Mouse (Mus musculus) cerebellum, adult 18-20 months (tissue): ENCODE results near the gene Prph.
A peak's percentile ranks its signal among the peaks of the same experiment; 100 is the strongest.

Experiments used
- DNase-seq, 2 experiments: peaks; one replicate each; pipeline ENCODE4 v3.0.0; 2021

Gene Prph

DNA sequence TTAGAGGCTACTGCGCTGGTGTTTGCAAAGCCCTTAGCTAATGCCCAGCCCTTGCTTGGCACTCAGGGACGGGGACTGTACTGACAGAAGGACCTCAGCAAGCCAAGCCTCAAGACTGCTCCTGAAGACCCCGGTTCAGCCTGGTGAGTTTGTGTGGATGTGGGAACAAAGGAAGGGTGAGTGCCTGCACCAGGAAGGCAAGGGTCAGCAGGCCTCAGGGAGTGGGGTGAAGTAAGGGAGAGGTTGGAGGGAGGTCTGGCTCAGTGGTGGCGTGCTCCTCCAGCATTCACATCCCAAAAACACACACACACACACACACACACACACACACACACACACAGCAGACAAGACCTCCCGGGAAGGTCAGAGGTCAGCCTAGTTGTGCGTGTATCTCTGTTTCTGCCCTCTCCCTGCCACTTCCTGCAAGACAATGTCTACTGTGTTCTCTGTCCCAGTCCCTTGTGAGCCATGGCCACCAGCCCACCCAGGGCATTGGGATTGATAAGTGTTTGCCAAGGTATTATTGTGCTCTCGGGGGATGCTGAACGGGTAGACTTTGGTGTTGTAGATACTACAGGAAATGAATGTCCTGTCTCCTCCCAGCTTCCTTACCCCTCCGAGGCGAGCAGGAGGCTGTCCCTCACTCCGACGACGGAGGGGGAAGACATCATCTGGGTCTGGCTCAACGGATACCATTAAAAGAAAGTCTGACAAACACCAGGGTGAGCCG is 23.4 kb downstream of the Prph start:
- DNase-seq: no peak

DNA sequence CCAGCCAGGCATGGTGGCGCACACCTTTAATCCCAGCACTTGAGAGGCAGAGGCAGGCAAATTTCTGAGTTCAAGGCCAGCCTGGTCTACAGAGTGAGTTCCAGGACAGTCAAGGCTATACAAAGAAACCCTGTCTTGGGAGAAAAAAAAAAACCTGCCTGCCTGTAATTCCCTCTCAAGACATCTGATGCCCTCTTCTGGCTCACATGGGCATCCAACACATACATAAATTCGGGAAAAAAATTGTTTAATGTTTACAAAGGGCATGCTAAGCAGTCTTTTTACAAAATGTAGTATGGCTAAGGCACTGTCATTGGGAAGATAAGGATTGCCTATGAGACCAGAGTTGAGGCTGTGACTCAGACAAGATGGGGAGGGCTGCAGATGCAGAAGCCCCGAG is 24.8 kb downstream of the Prph start:
- DNase-seq: no peak

DNA sequence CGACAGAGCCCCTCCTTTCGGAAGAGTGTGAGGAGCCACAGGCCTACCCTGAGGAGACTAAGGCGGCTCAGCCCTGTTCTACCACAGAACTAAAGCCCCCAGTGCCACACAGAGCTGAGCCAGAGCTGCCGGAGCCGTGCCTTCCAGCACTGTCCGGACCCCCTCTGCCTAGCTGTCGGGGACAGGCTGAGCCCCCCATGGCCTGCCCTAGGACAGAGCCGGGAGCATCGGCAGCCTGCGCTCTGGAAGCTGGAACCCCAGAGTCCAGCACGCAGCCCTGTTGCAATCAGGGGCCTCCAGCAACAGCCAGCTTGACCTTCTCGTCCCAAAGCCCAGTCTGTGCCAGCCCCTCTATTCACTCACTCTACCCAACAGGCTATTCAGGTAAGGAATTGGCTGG is 27.3 kb downstream of the Prph start:
- no peak for DNase-seq

DNA sequence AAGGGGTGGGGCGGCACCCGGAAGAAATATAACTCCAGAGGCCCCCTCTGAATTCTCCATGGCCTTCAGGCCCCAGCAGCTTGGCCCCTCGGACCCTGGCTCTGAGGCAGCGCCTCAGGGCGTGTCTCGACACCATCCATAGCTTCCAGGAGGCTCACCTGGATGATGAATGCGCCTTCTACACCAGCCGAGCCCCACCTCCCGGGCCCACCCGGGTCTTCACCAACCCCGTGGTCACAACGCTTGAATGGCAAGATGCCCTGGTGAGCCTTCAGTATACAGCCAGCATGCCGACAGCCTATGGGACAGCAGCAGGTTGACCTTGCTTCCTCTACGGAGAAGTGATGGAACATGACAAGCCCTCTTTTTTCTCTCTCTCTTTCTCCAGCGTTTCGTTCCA is 27.9 kb downstream of the Prph start:
- no peak for DNase-seq

DNA sequence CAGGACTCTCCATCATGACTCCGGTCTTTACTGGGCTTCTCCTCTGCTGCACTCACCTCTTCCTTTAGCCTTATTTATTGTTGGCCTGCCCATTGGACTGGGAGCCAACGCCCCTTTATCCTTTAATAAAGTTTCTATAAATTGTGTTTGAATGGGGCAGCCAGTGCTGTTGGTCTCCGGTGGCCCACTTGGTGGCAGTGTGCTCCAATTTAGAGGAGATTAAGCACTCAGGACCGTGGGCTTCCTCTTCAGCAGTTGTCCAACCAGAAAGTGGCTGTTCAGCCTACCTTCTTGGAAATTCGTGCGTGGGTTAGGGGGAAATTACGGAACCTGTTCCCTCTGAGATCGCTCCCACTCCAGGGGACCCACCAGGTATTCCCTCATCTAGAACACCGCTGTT is 28.3 kb downstream of the Prph start:
- DNase-seq: peak; percentile 34

DNA sequence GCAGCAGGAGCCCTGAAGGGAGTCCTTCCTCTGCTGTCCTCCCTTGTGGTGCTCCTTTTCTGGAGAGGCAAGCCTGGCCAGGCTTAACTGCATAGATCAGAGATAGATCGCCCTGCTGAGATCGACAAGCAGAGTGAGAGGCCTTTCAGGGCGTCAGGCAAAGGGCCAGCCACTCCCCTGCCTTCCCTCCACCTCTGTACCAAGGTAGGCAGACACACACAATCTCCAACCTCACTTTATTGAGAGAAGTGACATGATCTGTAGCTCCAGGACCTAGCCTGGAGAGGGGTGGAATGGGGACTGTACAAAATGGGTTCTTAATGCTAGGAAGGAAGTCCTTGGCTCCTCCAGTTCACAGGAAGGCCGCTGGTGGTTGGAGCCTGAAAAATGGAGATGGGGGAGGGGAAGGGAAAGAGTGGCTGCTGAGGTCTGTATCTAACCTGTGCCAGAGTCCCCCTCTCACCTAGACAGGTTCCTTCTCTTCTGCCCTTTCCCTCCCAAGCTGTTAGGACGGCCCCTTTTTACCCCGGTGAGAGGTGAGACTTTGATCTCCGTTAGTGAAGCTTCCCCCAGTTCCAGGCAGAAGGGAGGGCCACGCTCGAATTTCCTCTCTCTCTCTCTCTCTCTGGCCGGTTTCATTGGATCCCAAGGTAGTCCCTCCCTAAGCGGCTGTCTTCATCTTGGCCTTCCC is 29.0 kb downstream of the Prph start:
- DNase-seq: no peak

DNA sequence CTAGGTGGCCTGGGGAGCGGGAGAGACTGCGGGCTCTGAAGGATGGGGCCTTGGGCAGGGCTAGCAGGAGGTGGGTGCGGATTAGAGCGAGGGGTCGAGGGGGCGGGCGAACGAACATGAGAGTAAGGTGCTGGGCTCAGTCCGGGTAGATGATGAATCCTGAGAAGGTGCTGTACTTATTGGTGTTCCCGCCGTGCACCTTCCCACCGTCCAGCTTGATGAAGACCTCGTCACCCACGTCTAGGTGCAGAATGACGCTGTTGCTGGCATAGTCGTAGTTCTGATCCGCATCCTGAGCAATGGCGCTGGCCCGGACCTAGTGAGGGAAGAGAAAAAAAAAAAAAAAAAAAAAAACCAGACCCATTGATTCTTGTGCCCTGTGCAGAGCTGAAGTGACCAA is 29.6 kb downstream of the Prph start:
- DNase-seq: no peak

DNA sequence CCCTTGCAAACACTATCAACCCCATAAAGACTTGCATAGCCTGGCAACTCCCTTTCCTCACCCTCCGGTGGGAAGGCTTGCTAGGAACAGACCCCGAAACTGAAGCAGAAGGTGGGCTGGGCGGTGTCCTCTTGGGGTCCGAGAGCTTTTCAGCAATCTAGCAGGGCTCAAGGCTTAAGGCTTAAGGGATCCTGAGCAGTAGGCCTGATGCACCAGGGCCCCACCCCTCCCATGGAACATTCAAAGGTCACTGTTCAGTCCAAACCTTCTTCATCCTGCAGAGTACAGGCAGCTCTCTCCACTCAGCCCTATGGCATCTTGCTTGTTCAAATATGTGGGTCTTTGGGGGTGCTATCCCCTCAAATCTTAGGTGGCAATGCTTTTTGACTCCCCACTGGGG is 31.0 kb downstream of the Prph start:
- DNase-seq: no peak

DNA sequence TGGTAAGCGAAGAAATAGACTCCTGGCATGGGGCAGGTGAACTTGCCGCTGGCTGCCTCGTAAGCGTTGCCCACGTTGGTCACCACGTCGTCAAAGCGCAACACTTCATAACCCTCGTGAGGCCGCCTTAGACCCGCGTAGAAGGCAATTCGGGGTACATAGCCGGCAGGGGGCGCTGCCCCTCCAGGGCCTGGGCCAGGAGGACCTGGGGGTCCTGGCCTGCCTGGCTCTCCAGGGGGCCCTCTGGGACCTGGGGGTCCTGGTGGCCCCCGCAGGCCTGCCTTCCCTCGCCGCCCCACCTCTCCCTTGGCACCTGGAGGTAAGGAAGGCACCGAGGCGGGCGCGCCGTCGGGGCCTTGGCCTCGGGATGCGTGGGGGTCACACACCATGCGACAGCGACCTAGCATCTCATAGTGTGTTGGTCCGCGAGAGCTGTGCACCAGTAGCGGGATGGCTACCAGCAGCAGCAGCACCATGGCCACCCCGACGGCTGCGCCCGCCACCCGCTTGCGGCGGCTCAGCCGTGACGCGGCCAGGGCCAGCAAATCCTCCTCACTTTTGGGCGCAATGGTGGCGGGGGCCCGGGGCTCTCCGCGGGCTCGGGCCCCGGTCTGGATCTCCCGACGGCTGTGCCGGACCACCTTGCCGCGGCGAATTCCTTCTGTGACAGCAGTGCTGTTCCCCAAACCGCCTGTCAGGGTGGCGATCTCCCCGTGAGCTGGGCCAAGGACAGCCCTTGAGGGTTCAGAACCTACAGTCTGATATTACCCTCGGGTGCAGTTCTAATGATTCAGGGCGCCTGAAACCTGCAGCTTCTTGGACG is 32.5 kb downstream of the Prph start, which contains the start of gene C1ql4:
C1ql4 (minus strand) TSS at position 565 of the 823 bp plus-strand sequence.
- DNase-seq: no peak

DNA sequence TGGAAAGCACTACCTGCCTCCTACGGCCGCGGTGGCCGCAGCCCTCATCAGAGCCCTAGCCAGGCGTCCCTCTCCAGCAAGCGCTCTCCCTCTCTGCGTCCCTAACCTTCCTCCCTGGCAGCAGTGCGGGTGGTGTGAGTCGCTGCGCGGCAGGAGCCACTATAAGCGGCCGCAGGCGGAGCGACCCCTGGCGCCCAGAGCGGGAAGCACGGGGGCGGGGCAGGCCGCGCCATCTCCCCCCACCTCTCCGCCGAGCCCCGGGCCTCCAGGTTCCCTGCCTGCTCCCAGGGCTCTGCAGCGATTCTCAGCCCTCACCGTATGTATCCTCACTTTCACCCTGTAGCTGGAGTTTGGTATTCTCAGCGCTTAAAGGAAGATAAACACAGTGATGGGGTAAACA is 33.3 kb downstream of the Prph start:
- peak; percentile 57 to 72 for DNase-seq

DNA sequence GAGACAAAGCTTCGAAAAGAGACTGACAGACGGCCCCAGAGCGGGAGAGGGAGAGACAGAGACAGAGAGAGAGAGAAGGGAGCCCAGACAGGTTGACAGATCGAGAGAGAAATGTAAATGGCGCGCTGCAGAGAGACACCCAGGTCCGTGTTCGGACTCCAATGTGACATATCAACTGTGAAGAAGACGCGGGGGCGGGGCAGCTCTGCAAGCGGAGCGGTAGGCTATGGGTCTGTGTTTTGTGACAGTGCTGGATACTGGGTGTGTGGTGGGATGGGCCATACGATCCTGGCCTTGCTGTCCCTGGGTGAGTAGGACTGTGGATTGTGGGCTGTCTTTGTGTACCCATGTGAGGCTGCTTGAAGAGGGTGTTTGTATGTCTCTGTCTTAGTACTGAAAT is 34.1 kb downstream of the Prph start:
- DNase-seq: no peak

DNA sequence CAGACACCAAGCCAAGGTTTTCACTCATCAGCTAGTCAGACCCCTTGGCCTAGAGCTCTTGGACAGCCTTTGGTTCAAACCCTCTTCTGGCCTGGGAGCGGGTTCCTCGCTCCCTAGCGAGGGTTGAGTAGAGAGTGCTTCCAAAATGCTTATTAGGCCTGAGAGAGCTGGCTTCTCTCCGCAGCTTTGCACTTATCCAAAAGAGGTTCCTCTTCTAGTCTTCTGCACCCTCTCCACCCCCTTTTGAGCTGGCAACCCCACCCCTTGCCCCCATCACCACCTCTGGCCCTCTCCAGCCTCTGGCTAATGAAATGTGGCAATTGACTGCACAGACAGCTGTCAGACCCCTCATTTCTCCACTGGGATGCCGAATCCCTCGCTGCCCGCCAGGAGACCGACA is 37.9 kb downstream of the Prph start, which contains the start of gene Dnajc22:
Dnajc22 (plus strand) TSS at position 301 of the 400 bp plus-strand sequence.
- no peak for DNase-seq

DNA sequence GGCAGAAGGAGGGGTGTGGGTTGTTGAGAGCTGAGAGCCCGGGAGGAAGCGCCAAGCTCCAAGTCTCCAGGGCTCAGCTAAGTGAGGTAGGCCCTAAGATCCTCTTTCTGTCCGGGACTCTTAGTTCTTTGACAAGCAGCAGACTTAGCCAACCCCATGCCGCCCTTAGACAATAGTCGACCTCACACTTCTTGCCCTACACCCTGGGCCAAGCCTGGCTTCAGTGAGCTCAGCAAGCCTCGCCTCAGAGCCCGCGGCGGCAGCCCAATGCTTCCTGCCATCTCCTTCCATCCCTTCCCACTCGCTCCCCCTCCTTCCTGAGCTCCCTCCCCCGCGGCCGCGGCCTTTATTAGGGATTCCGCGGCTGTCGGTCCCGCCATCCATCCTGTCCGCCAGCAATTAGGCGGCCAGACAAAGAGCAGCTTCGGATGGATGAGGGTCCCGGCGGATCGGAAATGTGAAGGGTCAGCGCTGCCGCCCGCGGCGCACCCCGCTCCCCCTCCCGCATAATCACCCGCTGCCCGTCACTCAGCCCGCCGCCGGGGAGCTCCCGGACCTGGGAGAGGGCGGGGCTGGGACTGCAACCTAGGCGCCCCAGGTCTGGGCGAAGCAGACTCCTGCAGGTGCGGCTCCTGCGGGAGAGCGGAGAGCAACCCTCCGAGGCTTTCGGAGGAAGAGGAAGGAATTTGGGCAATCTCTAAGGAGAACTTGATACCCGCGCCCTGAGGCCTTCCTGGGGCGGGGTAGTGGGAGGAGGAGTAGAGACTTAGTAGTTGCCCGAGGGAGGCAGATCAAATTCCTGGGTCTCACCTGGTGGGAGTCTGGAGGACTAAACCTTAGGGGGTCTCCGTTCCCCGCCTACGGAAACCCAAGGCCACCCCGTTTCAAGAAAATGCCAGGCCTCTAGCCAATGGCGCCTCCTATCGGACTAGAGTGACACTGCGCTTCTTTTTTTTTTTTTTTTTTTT is 38.6 kb downstream of the Prph start:
- peak; percentile 53 to 58 for DNase-seq

DNA sequence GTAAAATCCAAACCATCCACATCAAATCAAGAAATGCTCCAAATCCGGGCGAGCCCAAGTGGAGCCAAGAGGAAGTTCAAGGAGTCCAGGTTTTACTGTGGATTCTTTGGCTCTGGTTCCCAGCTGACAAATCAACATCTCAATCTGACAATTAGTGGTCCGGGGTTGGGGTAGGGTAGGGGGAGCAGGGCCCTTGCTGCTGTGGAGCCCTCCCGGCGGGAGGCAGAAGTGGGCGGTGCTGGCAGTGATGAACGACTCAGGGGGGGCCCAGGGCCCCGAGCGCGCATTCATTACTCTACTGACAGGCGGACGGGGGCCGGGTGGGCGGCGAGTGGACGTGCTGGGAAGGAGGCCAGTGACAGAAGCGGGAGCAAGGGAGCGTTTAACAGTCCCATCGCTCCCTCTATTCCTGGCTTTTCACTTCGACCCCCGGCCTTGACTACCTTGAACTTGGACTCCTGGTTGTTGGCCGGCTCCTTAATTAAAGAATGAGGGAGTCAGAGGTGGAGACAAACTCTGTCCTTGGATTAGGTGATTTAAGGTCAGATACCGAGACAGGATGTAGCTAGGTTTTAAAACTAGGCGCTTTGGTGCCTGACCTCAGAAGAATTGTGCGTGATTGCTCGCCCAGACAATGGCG is 39.8 kb downstream of the Prph start:
- DNase-seq: no peak

DNA sequence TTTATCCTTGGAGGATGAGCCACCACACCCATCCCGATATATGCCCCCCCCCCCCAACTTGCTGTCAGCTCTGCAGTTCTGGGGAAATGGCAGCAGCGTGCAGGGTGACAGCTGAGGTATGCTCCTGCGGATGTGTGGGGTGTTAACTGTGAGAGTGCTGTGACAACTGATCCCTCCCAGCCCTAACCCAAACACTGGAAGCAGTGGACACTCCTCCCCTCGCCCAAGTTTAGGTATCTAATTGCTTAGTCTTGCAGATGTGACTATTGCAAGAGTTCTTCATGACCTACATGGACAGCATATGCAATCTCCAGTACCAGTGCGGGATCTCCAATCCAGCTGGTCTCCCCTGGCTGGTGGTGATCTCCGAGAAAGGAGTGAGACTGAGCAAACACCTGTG is 40.4 kb downstream of the Prph start:
- no peak for DNase-seq

DNA sequence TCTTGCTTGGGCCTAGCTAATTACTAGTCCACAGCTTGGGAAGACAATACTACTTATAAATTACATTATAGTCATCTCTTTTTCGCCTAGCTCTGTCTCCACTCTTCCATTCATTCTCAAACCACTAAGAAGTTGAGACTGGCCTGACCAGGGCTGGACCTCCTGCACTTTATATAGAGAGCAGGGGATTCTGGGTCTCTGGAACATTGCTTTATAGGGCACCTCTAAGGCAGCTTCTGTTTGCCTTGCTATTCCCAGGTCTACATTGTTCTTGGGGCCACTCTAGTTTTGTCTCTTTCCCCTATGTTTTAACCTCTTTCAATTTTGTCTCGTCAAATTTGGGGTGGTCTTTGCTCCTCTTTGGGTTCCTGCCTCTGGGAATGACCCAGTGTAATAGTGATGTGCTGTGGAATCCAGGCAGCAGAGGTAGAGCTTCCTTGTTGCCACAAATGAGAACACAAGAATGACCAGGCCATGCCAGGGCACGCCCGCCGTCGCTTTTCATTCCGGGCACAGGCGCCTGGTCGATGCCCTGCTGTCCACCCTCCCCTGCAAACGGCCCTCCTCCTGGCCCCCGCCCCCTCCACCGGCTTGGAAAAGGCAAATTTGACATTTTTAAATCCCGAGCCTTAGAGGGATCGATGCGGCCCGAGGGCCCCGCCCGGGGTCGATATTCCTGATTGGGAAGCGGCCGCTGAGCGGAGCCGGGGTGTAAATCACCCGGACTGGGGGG is 41.3 kb downstream of the Prph start:
- no peak for DNase-seq

DNA sequence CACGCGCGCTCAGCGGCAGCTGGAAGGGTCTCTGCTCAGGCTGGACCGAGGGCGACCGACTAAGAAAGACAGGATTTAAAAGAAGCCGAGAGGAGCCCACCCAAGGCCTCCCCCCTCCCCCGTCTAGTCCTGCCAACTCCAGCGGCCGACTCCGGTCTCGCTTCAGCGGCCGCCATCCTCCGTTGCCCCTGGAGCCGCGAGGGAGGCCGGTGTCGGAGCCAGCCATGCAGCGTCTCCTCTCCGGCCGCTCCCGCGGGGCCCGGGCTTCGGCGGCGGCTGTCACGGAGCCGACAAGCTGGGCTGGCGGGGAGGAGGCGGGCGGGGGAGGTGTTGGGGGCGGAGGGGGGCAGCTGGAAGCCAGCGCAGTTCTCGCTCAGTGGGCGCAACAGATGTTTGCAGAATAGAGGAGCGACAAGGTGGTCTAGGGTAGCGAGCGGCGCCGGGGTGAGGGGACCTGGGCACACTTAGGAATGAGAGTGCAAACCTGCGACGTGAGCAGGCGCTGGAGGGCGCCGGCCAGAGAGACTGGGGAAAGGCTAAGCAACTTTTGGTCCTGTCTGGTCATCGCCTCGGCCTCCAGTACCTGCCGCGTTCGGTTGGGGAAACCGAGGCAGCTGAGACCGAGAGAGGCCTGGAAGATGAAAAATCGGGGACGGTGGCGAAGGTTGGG is 42.0 kb downstream of the Prph start:
- peak in 1 of 2 experiments; percentile 24 for DNase-seq

DNA sequence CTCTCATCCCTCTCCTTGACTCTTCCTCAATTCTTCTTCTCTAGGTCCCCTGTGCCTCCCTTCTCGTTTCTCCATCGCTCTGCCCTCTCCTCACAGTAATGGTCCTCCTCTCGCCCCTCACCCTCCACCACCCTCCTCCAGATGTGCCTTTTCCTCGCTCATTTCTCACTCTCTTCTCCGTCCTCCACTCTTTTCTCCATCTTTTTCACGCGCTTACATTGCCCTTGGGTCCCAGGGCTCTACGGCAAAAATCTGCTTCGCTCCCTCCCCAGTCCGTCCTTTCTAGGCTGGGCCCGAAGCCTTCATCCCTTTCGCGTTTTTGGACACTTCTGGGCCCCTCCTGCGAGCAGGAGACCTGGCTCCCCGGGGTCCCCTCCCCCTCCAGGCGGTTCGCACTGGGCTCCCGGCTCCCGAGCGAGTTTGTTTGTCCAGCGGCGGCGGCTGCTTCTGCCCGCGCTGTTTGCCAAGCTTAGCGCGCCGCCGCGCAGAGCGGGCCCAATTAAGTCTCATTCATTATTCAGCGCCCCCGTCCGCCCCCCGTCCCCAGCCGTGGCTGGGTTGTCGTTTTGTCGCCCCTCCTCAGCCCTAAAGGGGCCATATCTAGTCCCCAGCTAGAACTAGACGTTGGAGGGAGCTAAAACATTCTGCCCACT is 43.0 kb downstream of the Prph start:
- DNase-seq: peak in 1 of 2 experiments; percentile 21

DNA sequence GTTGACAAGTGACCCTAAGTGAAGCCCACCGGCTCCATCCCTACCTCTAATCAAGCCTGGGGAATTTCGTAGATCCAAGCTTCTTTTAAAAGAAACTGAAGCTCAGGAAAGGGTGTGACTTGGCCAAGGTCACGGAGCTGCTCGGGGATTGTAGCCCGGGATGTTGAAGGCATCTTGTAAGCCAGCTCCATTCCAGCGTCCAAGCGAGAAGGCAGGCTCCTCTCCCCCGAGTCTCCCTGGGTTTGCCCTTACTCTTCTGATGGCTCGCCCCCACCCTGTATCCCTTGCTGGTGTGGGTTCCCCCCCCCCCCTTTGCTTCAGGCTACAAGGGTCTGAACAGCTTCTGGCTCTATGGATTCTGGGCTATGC is 43.5 kb downstream of the Prph start:
- no peak for DNase-seq

DNA sequence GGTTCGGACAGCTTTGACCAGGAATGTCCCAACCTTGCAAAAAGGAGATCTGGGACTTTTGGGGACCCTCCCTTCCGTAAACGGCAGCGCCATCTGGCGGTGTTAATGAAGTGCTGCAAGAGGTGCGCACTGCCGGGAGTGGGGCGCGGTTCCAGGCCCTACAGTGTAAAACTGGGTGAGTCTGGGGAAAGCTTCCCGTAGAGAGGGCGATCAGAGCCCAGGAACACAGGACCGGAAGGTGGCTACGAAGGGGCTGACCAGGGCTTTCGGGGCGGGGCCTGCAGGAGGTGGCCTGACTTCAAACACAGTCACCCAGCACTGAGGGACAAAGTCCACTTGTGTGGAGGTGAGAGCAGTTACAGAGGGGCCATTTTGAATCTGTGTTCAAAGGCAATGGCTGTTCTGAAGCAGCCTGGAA is 44.2 kb downstream of the Prph start:
- DNase-seq: peak; percentile 34 to 64
